Mouse (Mus musculus) limb, embryonic 14.5 days (tissue): Measurements from ENCODE around the gene Bcan. TPM values are rescaled to one million over a fixed set of nuclear protein-coding genes. Genes with fewer than 3 reads are reported as not detected.
A peak's percentile ranks its signal among the peaks of the same experiment; 100 is the strongest.

Experiments
- ATAC-seq: fragments of 200-750 bp; cut with Nextera tagmentation; 2 replicates; pipeline ENCODE4 v1.8.0; 2017; ENCODE audit warnings: low read depth, moderate number of reproducible peaks, moderate TSS enrichment; ENCODE audit not compliant: low FRiP score
- DNase-seq: peaks from one replicate; pipeline ENCODE4 v3.0.0-alpha.2; 2015; ENCODE audit warnings: low spot score
- H3K27ac ChIP-seq: fragments of 300-500 bp; sonication (generic); replicated peaks from 2 replicates; pipeline ENCODE4 v1.5.1; 2014; ENCODE audit warnings: low read depth, mild to moderate bottlenecking, low read length, moderate library complexity, mixed read lengths
- H3K27me3 ChIP-seq: fragments of 300-500 bp; sonication (generic); 2 replicates; pipeline ENCODE4 v1.6.1; 2014; ENCODE audit warnings: low read length, mixed read lengths; ENCODE audit not compliant: control insufficient read depth, insufficient read depth
- H3K36me3 ChIP-seq: fragments of 300-500 bp; sonication (generic); 2 replicates; pipeline ENCODE4 v1.6.1; 2014; ENCODE audit warnings: mild to moderate bottlenecking, low read length, moderate library complexity, mixed read lengths; ENCODE audit not compliant: control insufficient read depth, insufficient read depth
- H3K4me1 ChIP-seq: fragments of 300-500 bp; sonication (generic); 2 replicates; pipeline ENCODE4 v1.6.1; 2014; ENCODE audit warnings: antibody characterized with exemption, low read length, mixed read lengths; ENCODE audit not compliant: control insufficient read depth, insufficient read depth
- H3K4me2 ChIP-seq: fragments of 300-500 bp; sonication (generic); replicated peaks from 2 replicates; pipeline ENCODE4 v1.6.1; 2014; ENCODE audit warnings: low read depth, mild to moderate bottlenecking, low read length, moderate library complexity; ENCODE audit not compliant: severe bottlenecking
- H3K4me3 ChIP-seq: fragments of 300-500 bp; sonication (generic); replicated peaks from 2 replicates; pipeline ENCODE4 v1.5.1; 2014; ENCODE audit warnings: low read length
- H3K9ac ChIP-seq: fragments of 300-500 bp; sonication (generic); 2 replicates; pipeline ENCODE4 v1.6.1; 2014; ENCODE audit warnings: mild to moderate bottlenecking, low read depth, low read length, moderate library complexity; ENCODE audit not compliant: severe bottlenecking
- H3K9me3 ChIP-seq: fragments of 300-500 bp; sonication (generic); 2 replicates; pipeline ENCODE4 v1.6.1; 2016; ENCODE audit warnings: low read length; ENCODE audit not compliant: control insufficient read depth
- POLR2A ChIP-seq: fragments of 200-500 bp; IDR thresholded peaks from 2 replicates; pipeline ENCODE4 v1.8.0; 2012; ENCODE audit warnings: inconsistent platforms, mild to moderate bottlenecking, moderate library complexity, borderline replicate concordance; ENCODE audit not compliant: insufficient read depth, insufficient read length; ENCODE audit errors: extremely low read depth
- WGBS: fragments of 180-500 bp; shearing (Covaris S2); extraction: QIAGEN DNeasy Blood & Tissue Kit; methylation state at CpG from one replicate; pipeline ENCODE4 v1.1.7; 2014; 5-methylcytosine and 5-hydroxymethylcytosine counted together
- polyA plus RNA-seq, 2 experiments: library from polyadenylated mRNA; depleted of rRNA in 1 of 2; stranded (reverse) in 1 of 2; unstranded in 1 of 2; fragments of >200 nt; fragmentation: Nextera tagmentation in 1 of 2; extraction: Ambion mirVana in 1 of 2; gene quantifications; 2 replicates each; pipeline versions ENCODE4 v1.2.1 to v1.2.3; 2012 to 2014

The Bcan gene
- polyA plus RNA-seq, 2 experiments = 0.39 to 1.6 TPM

DNA sequence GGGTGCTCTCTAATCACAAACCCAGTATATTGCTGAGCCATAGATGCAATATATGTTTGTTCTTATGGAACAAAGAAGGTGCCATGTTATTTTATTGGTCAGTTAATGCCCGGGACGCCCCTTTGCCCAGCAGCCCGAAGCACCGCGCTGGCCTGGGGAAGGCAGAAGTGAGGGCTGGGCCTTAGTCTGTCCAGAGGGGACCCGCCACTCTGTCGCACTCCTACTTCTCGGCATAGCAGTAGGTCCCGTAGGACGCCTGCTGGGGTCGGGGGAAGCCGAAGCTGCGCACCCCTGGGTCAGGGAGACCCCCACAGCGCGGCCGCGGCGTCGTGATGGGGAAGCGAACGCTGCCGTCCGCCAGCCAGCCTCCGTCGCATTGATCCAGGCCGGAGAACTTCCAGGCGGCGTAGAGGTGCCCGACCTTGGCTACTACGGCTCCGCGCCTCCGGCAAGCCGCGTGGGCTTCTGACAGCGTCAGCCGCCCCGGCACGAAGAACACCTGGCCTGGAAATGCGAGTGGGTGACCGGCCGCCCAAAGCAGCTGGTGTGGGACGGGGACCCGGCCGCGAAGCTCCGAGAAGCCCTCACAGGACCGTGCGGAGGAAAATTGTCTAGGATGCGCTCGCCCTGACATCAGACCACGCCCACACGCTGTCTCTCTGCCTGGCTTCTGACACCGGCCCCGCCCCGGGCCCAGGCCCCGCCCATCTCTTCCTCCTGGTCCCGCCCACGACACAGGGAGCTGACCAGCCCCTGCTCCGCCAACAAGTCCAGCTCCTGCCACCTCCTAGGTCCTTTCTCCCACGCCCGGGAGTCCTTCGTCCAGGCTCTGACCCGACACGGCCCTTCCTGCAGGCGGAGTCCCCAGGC lies 22.5 kb upstream of the Bcan start:
- peak; percentile 86 for ATAC-seq
- Histone ChIP-seq H3K4me2 (peak overlapping the region; percentile 87), H3K27me3 (peaks cover 72% of the 10 kb centered on the region), H3K27ac (no peak overlapping the region), H3K36me3 (no peaks in the 10 kb centered on the region), H3K4me1 (peaks cover 6% of the 10 kb centered on the region), H3K4me3 (peak overlapping the region; percentile 46), H3K9ac (peak overlapping the region; percentile 14; the same call in 1 of the 2 replicates), H3K9me3 (no peaks in the 10 kb centered on the region)
- no peak for TF ChIP-seq POLR2A
- WGBS = under 1% methylated on average over 44 of the region's 66 CpGs
- DNase-seq = peak; percentile 77

- Histone ChIP-seq H3K36me3 (no peaks in the 10 kb centered on the region), H3K4me1 (no peaks in the 10 kb centered on the region), H3K4me2 (no peak overlapping the region), H3K9ac (no peak overlapping the region), H3K4me3 (no peak overlapping the region), H3K9me3 (no peaks in the 10 kb centered on the region), H3K27ac (no peak overlapping the region), H3K27me3 (no peaks in the 10 kb centered on the region)
- WGBS = 9% methylated on average over 6 of the region's 6 CpGs
- no peak for TF ChIP-seq POLR2A
- DNase-seq = no peak
- no peak for ATAC-seq
Measured at GRCm38 (mm10) chr3:88010634-88011265, 10.7 kb upstream of the Bcan start.

DNA sequence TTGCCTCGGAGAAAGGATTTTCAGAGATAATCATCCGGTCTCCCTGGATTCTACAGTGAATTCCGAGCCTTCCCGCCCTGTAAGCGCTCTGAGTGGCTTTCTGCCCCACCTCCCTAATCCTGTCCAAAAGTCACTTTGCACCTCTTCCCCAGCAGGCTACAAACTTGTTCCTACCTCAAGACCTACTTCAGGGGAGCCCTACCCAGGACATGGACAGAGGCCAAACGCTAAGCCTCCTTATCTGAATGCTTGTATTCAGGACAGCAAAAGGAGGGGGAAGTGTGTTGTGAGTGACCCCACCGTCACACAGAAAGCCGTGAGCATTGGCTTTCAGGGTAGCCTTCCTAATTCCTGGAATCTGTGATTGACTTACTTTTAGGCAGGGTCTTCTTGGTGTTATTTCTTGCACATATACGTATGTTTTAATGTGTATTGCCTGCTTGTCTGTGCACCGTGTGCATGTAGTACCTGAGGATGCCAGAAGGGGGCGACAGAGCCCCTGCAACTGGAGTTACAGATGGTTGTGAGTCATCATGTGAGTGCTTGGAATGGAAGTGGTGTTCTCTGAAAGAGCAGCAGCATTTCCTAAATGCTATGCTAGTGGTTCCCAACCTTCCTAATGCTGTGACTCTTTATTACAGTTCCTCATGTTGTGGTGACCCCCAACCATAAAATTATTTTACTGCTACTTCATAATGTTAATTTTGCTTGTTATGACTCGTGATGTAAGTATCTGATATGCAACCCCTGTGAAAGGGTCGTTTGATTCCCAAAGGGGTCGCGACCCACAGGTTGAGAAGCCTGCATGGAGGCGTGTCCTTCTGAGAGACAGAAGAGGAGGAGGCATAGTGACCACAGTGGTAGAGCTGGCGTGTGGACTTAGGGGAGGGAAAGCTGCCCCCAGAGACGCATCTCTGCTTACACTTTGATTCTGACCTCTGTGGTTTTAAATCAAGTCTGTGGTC lies 6.1 kb upstream of the Bcan start:
- Histone ChIP-seq H3K9me3 (no peaks in the 10 kb centered on the region), H3K27ac (no peak overlapping the region), H3K36me3 (no peaks in the 10 kb centered on the region), H3K27me3 (peaks cover 30% of the 10 kb centered on the region), H3K4me3 (no peak overlapping the region), H3K4me2 (no peak overlapping the region), H3K4me1 (no peaks in the 10 kb centered on the region), H3K9ac (no peak overlapping the region)
- WGBS = 76% methylated on average over 18 of the region's 18 CpGs
- TF ChIP-seq POLR2A = no peak
- no peak for ATAC-seq
- DNase-seq = no peak

GRCm38 (mm10) chr3:88002291-88002976 lies 2.4 kb upstream of the Bcan start:
- 4% methylated on average over 17 of the region's 17 CpGs for WGBS
- peaks cover 67% of the 10 kb centered on the region for H3K27me3 ChIP-seq
- H3K4me3 ChIP-seq = no peak overlapping the region
- ATAC-seq = no peak; the same call in 1 of the 2 replicates
- no peaks in the 10 kb centered on the region for H3K36me3 ChIP-seq
- H3K9ac ChIP-seq = no peak overlapping the region
- no peak for TF ChIP-seq POLR2A
- DNase-seq = no peak
- H3K4me2 ChIP-seq = no peak overlapping the region; the same call in 1 of the 2 replicates
- no peaks in the 10 kb centered on the region for H3K9me3 ChIP-seq
- H3K4me1 ChIP-seq = peaks cover 8% of the 10 kb centered on the region; the same call in 1 of the 2 replicates
- no peak overlapping the region for H3K27ac ChIP-seq
